20 mouse cellular contexts compared by ENCODE assay signal in the genomic region with DNA sequence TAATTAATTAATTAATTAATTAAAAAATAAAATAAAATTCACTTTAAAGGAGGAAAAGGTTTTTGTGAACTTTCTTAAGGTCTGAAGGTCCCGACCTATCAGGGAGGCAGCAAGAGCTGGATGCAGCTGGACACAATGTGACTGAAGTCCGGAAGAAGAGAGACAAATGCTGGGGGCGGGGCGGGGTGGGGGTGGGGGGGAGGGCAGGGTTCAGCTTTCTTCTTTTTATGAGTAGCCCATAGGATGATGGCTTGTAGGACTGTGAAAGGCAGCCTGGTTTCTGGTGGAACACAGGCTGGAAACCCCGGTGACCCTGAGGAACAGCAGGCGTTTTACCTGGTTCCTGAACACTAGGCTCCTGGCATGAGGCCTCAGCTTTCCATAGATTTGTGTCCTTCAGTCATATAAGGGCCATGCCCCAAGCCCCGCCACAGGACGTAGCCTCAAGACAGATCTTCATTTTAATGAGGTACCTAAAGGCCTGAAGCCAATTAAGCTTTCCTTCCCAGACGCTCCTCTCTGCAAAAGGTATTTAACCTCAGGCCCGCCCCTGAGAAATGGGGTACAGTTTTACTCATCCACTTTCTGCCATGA.
"Had no signal": no experiment of that assay in that cellular context is flagged by ENCODE, and none has a peak within 500 bp of the region (broad histone marks: within the 10 kb centered on the region; RNA-seq: fewer than 3 reads in every experiment).

No protein-coding gene starts in this region.

- H3K27ac ChIP-seq: kidney, postnatal 0 days; layer of hippocampus, adult 2 months; liver, embryonic 14.5 days; midbrain, embryonic 10.5 days; midbrain, embryonic 15.5 days; neural tube, embryonic 12.5 days; neural tube, embryonic 15.5 days had no signal

- H3K4me2 ChIP-seq: lung, embryonic 14.5 days; midbrain, embryonic 15.5 days; neural tube, embryonic 12.5 days; neural tube, embryonic 15.5 days had no signal

- H3K27me3 ChIP-seq: midbrain, embryonic 15.5 days; neural tube, embryonic 12.5 days; neural tube, embryonic 15.5 days had no signal

- ATAC-seq: liver, postnatal 0 days; lung, postnatal 0 days; midbrain, embryonic 15.5 days had no signal

- H3K4me3 ChIP-seq: layer of hippocampus, adult 2 months; megakaryocyte, embryonic 14.5 days; midbrain, embryonic 10.5 days; midbrain, embryonic 15.5 days; neural tube, embryonic 12.5 days; neural tube, embryonic 15.5 days had no signal

- H3K9me3 ChIP-seq: megakaryocyte, embryonic 14.5 days; midbrain, embryonic 10.5 days; midbrain, embryonic 15.5 days; neural tube, embryonic 12.5 days; neural tube, embryonic 15.5 days had no signal

- DNase-seq: kidney, adult 2 months; kidney, postnatal 25 days; layer of hippocampus, adult 9-11 months; liver, postnatal 0 days; lung, embryonic 14.5 days; lung, postnatal 36 days; right cerebral cortex, adult 18-20 months; right cerebral cortex, postnatal 14 days; spleen, adult 18-20 months; thymus, adult 18-20 months; thymus, postnatal 36 days had no signal

- H3K36me3 ChIP-seq: midbrain, embryonic 10.5 days; midbrain, embryonic 15.5 days; neural tube, embryonic 12.5 days; neural tube, embryonic 15.5 days had no signal

- H3K9ac ChIP-seq: liver, embryonic 14.5 days; liver, postnatal 0 days; lung, embryonic 14.5 days; midbrain, embryonic 15.5 days; neural tube, embryonic 12.5 days; neural tube, embryonic 15.5 days had no signal
